Comparison of ENCODE assay signal across 1 mouse cellular context in the genomic region with DNA sequence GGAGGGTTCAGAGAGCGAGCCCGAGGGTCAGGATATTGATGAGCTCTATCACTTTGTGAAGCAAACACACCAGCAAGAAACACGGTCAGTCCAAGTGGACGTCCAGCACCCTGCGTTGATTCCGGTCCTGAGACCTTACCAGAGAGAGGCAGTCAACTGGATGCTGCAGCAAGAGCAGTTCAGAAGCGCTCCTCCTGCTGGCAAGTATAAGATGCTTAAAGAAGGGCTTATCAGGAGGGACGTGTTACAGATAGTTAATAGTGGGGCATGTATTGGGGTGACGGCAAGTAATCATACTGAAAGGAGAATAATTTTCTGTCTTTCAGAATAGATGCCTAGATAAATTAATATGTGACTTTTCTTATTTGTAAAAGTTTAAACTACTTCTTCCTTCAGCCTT.
A peak's percentile ranks its signal among the peaks of the same experiment; 100 is the strongest.
TF ChIP-seq lines count a peak whose summit lies in the region.

No protein-coding gene starts in this region.

TF ChIP-seq in MEL, 35 proteins besides CTCF, POLR2A, EP300 and RAD21 (continued from another document):
- 0 out of 2 replicates have a peak, but pooled peaks have one; percentile 25 for TF ChIP-seq SMC3 (IDR thresholded peaks at IDR 0.05; ENCODE audit: low read depth, low read length)
